ENCODE assay signal across 8 mouse cellular contexts in the genomic region with DNA sequence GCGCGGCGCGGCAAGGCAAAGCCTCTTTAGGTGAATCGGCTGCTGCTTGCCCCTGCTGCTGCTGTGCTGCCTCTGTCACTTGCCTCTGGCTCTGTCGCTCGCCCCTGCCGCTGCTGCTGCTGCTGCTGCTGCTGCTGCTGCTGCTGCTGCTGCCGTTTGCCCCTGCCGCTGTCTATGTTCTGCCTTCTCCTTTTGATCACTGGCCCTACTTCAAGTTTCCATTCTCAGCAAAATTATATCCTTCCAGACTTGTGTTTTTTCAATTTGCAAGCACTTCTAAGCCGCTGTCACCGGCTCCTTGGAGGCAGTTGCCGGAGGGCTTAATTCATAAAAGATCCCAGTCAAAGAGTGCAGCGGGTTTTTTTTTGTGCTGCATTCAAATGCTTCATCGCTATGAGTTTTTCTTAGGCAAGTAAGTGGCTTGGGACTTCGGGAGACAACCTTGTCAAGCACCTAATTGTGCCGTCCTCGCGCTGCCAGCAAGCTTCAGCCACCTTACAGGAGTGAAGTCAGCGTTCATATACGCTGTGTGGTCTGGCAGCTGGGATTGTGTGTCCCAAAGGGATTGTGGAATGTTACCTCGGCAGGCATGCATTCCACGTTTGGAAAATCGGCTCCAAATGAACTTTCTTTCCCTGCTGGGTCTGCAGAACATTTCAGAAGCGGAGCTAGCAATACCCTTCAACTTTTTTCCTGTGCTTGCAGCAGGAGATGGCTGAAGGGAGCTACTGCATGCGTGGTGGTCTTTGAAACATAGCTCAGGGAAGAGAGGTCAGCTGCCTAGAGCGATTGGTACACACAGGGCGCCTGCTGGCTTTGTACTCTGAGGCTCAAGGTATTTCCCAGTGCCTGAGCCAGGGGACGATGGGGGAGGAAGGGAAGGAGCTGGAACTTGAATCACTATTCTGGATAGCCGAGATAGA. TPM values are rescaled to one million over a fixed set of nuclear protein-coding genes. Genes with fewer than 3 reads are reported as not detected.
A peak's percentile ranks its signal among the peaks of the same experiment; 100 is the strongest.
DNase-seq lines count a peak whose midpoint lies in the region; ATAC-seq and TF ChIP-seq lines count a peak whose summit lies in the region.

No protein-coding gene starts in this region.

- no peak for TF ChIP-seq CTCF in brain, embryonic 14.5 days (IDR thresholded peaks at IDR 0.05; ENCODE audit: borderline replicate concordance, extremely low read depth, insufficient read depth, insufficient read length)
- no peak for TF ChIP-seq CTCF in liver, postnatal 0 days (IDR thresholded peaks at IDR 0.05; ENCODE audit: low read depth)

- no peak for TF ChIP-seq EP300 in liver, postnatal 0 days (IDR thresholded peaks at IDR 0.05; ENCODE audit: low read depth)

- intact Hi-C loops in gastrocnemius, postnatal 36 days (cut with DNase I) = loop anchor here (10.0 kb wide), 1 partner anchor 284 kb away; the partner anchor contains the start of genes Nup37 and Parpbp

- WGBS in intestine, embryonic 16.5 days = 7% methylated on average over 30 of the region's 30 CpGs
- 7% methylated on average over 30 of the region's 30 CpGs for WGBS in liver, postnatal 0 days (ENCODE audit: insufficient replicate concordance)

- H3K27ac ChIP-seq in intestine, embryonic 16.5 days (ENCODE audit: low read length) = peak overlapping the region; percentile 25
- H3K27ac ChIP-seq in liver, postnatal 0 days (ENCODE audit: low read depth) = peak overlapping the region; percentile 66; the same call in 1 of the 2 replicates

- peak overlapping the region; percentile 59 for H3K4me3 ChIP-seq in intestine, embryonic 16.5 days (ENCODE audit: low read length)
- H3K4me3 ChIP-seq in liver, postnatal 0 days (ENCODE audit: low read depth, low read length) = peak overlapping the region; percentile 42

- peak; percentile 55; the same call in 1 of the 2 replicates for ATAC-seq in intestine, embryonic 16.5 days
- ATAC-seq in liver, postnatal 0 days = no peak

- H3K4me1 ChIP-seq in intestine, embryonic 16.5 days (ENCODE audit: control insufficient read depth, insufficient read depth, low read length) = peaks cover 14% of the 10 kb centered on the region
- peaks cover 10% of the 10 kb centered on the region for H3K4me1 ChIP-seq in liver, postnatal 0 days (ENCODE audit: insufficient read depth)

- no peak for TF ChIP-seq POLR2A in brain, embryonic 14.5 days (IDR thresholded peaks at IDR 0.05; ENCODE audit: borderline replicate concordance, extremely low read depth, insufficient read depth, insufficient read length, poor library complexity, severe bottlenecking)

- H3K27me3 ChIP-seq in intestine, embryonic 16.5 days (replicated peaks; ENCODE audit: control insufficient read depth, insufficient read depth, low read length) = no peaks in the 10 kb centered on the region
- no peaks in the 10 kb centered on the region for H3K27me3 ChIP-seq in liver, postnatal 0 days (ENCODE audit: insufficient read depth, low read length)

- peak overlapping the region; percentile 73 for H3K4me2 ChIP-seq in intestine, embryonic 16.5 days (ENCODE audit: low read depth, low read length)
- peak overlapping the region; percentile 51 for H3K4me2 ChIP-seq in liver, postnatal 0 days (ENCODE audit: low read depth, low read length)

- peak; percentile 42 to 80 for DNase-seq in adrenal gland, adult (ENCODE audit: inconsistent age in 2 of 2, low spot score in 1 of 2)
- no peak for DNase-seq in adrenal gland, adult 8-10 months
- peak; percentile 79 for DNase-seq in brain, embryonic 14.5 days (ENCODE audit: low read depth)
- DNase-seq in gastrocnemius, postnatal 36 days = peak; percentile 7 to 48
- DNase-seq in liver, postnatal 0 days = peak; percentile 34
- peak; percentile 57 for DNase-seq in retina, postnatal 1 day
- DNase-seq in spleen, adult 18-20 months = no peak

- H3K9ac ChIP-seq in intestine, embryonic 16.5 days (ENCODE audit: low read depth, low read length) = peak overlapping the region; percentile 72
- peak overlapping the region; percentile 19 for H3K9ac ChIP-seq in liver, postnatal 0 days (replicated peaks)

- no peaks in the 10 kb centered on the region for H3K36me3 ChIP-seq in intestine, embryonic 16.5 days (ENCODE audit: control insufficient read depth, insufficient read depth, low read length)
- no peaks in the 10 kb centered on the region for H3K36me3 ChIP-seq in liver, postnatal 0 days (replicated peaks; ENCODE audit: insufficient read depth, low read length)

- no peaks in the 10 kb centered on the region for H3K9me3 ChIP-seq in intestine, embryonic 16.5 days (ENCODE audit: control insufficient read depth, low read length)
- H3K9me3 ChIP-seq in liver, postnatal 0 days (ENCODE audit: low read length) = no peaks in the 10 kb centered on the region

RNA-seq across cellular contexts. Expression of gene Igf1, which starts 2.4 kb away (rescaled TPM):
- 10 to 100 TPM; 12.3 to 27.5 (median 16.2) TPM for total RNA-seq in adrenal gland, adult 8-10 months (2022)
- 4.3 and 7.9 TPM in 2 replicates for polyA plus RNA-seq in brain, embryonic 14.5 days (2012; rRNA removed)
- 10 to 100 TPM; 18.4 to 31.9 TPM for total RNA-seq in gastrocnemius, postnatal 36 days (2021)
- 36.2 and 36.3 TPM in 2 replicates for polyA plus RNA-seq in intestine, embryonic 16.5 days (2015; fragmentation: Nextera tagmentation; extraction: Ambion mirVana)
- 34.1 and 42.3 TPM in 2 replicates for polyA plus RNA-seq in liver, postnatal 0 days (2015; fragmentation: Nextera tagmentation; extraction: Ambion mirVana)

Comparison
In these comparisons a context has a peak if more than half of its experiments do, and no peak if none do; other contexts are left out.
1. DNase-seq: peak in adrenal gland, adult (2 of 2), brain, embryonic 14.5 days (single experiment), gastrocnemius, postnatal 36 days (2 of 2), liver, postnatal 0 days (single experiment) and retina, postnatal 1 day (single experiment); none in adrenal gland, adult 8-10 months (single experiment) and spleen, adult 18-20 months (0 of 2).